Mouse (Mus musculus) left cerebral cortex, adult 2 months (tissue): ENCODE measurements at regions not wholly inside any gene's neighbourhood (a gene's known extent, or its start where the extent isn't known, plus 50 kb on each side); places are given as distances from the start of the nearest gene placed in this dataset.
"Not testable (repeated sequence)": the region's sequence is repeated elsewhere in the genome, so short reads cannot be mapped to it uniquely, and the experiment has no call there.

Source experiments
- DNase-seq, 2 experiments: peaks; one replicate each; pipeline ENCODE4 v3.0.0; 2021 to 2022; ENCODE audit warnings: low spot score in 2 of 2, mixed read lengths in 1 of 2; ENCODE audit errors: extremely low spot score in 1 of 2
- H3K27ac ChIP-seq: fragments of 200-600 bp; 2 replicates; pipeline ENCODE4 v1.8.1; 2022
- H3K4me3 ChIP-seq: fragments of 200-600 bp; 2 replicates; pipeline ENCODE4 v1.8.1; 2022
- CTCF ChIP-seq: fragments of 200-600 bp; IDR thresholded peaks from 2 replicates; pipeline ENCODE4 v1.8.1; 2022; ENCODE audit warnings: antibody characterized with exemption, mild to moderate bottlenecking, moderate library complexity
- intact Hi-C: fragments of 180-260 bp; cut with DNase I; formaldehyde crosslinking; loops from one replicate; pipeline ENCODE4 v1.15.1; 2025

GRCm38 (mm10) chr6:89119241-89119640 is 217.2 kb downstream of the Tpra1 start:
- intact Hi-C loops, result no loop called here
- no peak overlapping the region for H3K27ac ChIP-seq
- no peak overlapping the region for H3K4me3 ChIP-seq
- no peak; the same call in 1 of the 2 replicates for TF ChIP-seq CTCF
- DNase-seq, result no peak

GRCm38 (mm10) chr6:89121023-89121745 is 219.1 kb downstream of the Tpra1 start:
- Histone ChIP-seq H3K27ac (no peak overlapping the region), H3K4me3 (no peak overlapping the region)
- intact Hi-C loops, result no loop called here
- DNase-seq, result no peak
- TF ChIP-seq CTCF, result no peak

- Histone ChIP-seq H3K27ac (no peak overlapping the region), H3K4me3 (no peak overlapping the region)
- no peak for DNase-seq
- intact Hi-C loops, result no loop called here
- TF ChIP-seq CTCF, result no peak
Measured at GRCm38 (mm10) chr6:89121746-89122070, 219.7 kb downstream of the Tpra1 start.

GRCm38 (mm10) chr6:89125916-89126315 is 223.9 kb downstream of the Tpra1 start:
- no peak for DNase-seq
- Histone ChIP-seq H3K27ac (no peak overlapping the region), H3K4me3 (no peak overlapping the region)
- intact Hi-C loops, result no loop called here
- TF ChIP-seq CTCF, result no peak

GRCm38 (mm10) chr6:89128141-89128540 is 226.1 kb downstream of the Tpra1 start:
- H3K27ac ChIP-seq, DNase-seq, intact Hi-C loops: not testable (repeated sequence)

DNA sequence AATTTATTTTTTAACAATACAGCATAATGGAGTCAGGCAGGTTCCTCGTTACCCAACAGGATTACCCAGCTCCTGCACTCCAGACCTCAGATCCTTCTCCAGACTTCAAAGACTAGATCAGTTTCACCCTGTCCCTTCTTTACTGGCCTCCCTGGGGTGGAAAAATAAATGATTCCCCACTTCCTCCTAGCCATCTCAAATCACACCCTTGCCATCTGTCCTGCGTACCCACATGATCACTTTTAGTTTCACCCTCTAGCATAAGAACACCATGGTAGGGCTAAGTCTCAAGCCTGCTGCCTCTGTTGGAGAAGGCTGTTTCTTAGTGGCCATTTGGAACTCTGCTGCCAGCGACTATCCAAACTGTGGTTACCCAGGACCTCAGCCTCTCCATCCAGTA is 222.0 kb downstream of the Plxna1 start:
- no peak for DNase-seq
- no peak for TF ChIP-seq CTCF
- intact Hi-C loops, result no loop called here
- Histone ChIP-seq H3K4me3 (no peak overlapping the region), H3K27ac (no peak overlapping the region)

More at GRCm38 (mm10) chr6:89128141-89128540, 226.1 kb downstream of the Tpra1 start:
- not testable (repeated sequence) for H3K4me3 ChIP-seq

- no peak for DNase-seq
- Histone ChIP-seq H3K4me3 (no peak overlapping the region), H3K27ac (no peak overlapping the region)
- intact Hi-C loops, result no loop called here
- no peak for TF ChIP-seq CTCF
Measured at GRCm38 (mm10) chr6:89153027-89153662, 209.3 kb downstream of the Plxna1 start.

DNA sequence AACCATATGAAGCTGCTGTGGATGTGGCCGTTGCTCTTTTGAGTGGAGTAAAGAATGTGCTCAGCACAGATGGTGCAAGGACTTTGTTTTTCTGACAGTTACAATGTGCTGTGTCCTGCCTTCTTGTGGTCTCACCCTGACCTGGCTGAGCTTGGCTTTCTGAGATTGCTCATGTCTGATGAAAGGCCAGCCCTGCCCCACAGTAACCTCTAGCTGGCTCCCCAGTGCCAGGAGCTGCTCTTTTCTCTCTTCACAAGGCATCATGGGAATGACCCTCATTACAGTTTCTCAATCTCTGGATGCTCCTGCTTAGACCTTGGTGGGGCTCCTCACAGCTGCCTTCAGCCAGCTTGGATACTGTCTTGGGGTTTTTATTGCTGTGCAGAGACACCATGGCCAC is 204.9 kb downstream of the Plxna1 start:
- Histone ChIP-seq H3K27ac (no peak overlapping the region), H3K4me3 (no peak overlapping the region)
- intact Hi-C loops, result no loop called here
- DNase-seq, result no peak
- TF ChIP-seq CTCF, result no peak

DNA sequence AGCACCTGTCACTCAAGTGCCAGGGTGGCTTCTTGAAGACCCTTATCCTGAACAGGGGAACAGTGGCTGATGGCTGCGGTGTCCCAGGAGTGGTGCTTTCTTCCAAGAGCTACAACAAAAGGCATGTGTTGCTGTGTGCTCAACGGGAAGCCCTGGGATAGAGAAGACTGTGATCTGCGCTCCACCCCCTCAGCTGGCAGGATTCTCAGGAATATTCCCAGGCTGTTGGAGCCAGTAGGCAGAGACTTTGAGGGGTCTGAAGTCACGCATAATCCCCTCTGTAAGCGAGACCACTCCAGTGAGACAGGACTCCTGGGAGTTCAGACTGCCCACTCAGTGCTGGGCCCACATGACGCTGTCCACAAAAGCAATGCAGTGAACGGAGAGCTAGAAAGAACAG is 202.4 kb downstream of the Plxna1 start:
- no peak for TF ChIP-seq CTCF
- Histone ChIP-seq H3K4me3 (no peak overlapping the region), H3K27ac (no peak overlapping the region)
- intact Hi-C loops, result no loop called here
- DNase-seq, result peak in 1 of 2 experiments; percentile 18

- TF ChIP-seq CTCF, result no peak
- intact Hi-C loops, result no loop called here
- no peak overlapping the region for H3K4me3 ChIP-seq
- DNase-seq, result no peak
- H3K27ac ChIP-seq, result no peak overlapping the region
Measured at GRCm38 (mm10) chr6:89161746-89162145, 200.7 kb downstream of the Plxna1 start.

DNA sequence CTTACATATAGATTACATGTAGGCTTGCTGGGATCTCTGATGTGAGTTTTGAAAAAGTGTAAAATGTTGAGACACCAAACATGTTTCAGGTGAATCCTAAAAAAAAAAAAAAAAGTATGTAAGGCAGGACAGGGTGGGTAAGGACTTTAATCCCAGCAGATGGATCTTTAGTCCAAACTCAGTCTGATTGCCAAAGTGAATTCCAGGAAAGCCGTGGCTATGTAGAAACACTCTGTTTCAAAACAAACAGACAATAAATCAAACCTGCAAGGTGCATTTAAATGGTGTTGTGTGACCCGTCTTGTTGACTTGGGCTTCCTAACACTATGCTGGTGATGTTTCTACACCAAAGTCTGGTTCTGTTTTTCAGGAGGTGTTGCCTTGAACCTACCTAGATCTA is 192.9 kb downstream of the Plxna1 start:
- no peak for TF ChIP-seq CTCF
- Histone ChIP-seq H3K27ac (no peak overlapping the region), H3K4me3 (no peak overlapping the region)
- intact Hi-C loops, result no loop called here
- DNase-seq, result no peak

DNA sequence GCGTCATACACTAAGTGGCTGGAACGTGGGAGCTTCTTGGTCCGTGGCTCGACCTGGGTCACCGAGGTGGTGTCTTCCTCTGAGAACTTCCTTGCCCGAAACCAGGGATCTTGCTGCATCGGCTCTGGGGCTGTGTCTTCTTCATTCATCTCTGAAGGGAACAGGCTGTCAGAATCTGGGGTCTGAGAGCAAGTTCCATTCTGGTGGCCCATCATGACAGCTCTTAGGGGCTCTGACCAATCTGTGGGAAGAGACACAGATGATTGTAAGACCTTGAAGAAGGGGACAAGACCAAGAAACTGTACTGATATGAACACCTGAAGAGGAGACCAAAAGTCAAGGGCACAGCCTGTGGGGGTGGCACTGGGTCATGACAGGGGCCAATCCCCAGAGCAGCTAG is 177.5 kb downstream of the Plxna1 start:
- H3K27ac ChIP-seq, H3K4me3 ChIP-seq, intact Hi-C loops, DNase-seq: not testable (repeated sequence)

DNA sequence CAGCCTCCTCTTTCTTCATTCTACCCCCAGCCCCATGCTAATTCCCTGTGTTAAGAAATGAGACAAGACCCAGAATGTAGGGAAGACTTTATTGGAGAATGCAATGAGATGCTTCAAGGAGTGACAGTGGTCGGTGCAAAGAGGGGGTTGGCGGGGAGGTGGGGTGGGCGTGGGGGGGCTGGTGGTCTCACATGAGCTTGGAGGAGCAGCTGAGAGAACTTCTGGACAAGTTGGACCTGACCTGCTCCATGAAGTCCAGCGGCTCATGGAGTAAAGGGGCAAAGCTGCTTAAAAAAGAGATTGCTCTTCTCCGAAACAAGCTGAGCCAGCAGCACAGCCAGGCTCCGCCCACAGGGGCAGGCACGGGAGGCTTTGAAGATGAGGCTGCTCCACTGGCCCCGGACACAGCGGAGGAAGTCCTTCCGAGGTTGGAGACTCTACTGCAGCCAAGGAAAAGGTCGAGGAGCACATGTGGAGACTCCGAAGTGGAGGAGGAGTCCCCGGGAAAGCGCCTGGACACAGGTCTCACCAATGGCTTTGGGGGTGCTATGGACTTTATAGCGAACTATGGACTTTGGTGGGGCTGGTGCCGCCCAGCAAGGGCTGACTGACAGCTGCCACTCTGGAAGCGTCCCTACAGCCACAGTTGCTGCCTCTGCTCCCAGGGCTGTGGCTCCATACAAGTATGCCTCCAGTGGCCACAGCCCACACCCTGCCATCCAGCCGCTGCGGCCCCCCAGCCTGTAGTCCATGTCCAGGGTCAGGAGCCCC is 161.7 kb downstream of the Plxna1 start:
- H3K27ac ChIP-seq, DNase-seq, H3K4me3 ChIP-seq, intact Hi-C loops: not testable (repeated sequence)
